Mouse (Mus musculus) midbrain, embryonic 12.5 days (tissue): Measurements from ENCODE around the gene Wdr43. TPM values are rescaled to one million over a fixed set of nuclear protein-coding genes. Genes with fewer than 3 reads are reported as not detected.
"Not testable (repeated sequence)": the region's sequence is repeated elsewhere in the genome, so short reads cannot be mapped to it uniquely, and the experiment has no call there.

Experiments used
- ATAC-seq: fragments of 200-750 bp; cut with Nextera tagmentation; 2 replicates; pipeline ENCODE4 v1.8.0; 2017; ENCODE audit warnings: low read depth, moderate TSS enrichment, moderate library complexity; ENCODE audit not compliant: low FRiP score
- H3K27ac ChIP-seq: fragments of 300-500 bp; sonication (generic); replicated peaks from 2 replicates; pipeline ENCODE4 v1.5.1; 2016; ENCODE audit warnings: mild to moderate bottlenecking
- H3K27me3 ChIP-seq: fragments of 300-500 bp; sonication (generic); 2 replicates; pipeline ENCODE4 v1.6.1; 2016; ENCODE audit warnings: mild to moderate bottlenecking
- H3K36me3 ChIP-seq: fragments of 300-500 bp; sonication (generic); 2 replicates; pipeline ENCODE4 v1.6.1; 2016
- H3K4me1 ChIP-seq: fragments of 300-500 bp; sonication (generic); 2 replicates; pipeline ENCODE4 v1.6.1; 2016
- H3K4me2 ChIP-seq: fragments of 300-500 bp; sonication (generic); replicated peaks from 2 replicates; pipeline ENCODE4 v1.6.1; 2016; ENCODE audit warnings: mild to moderate bottlenecking, moderate library complexity
- H3K4me3 ChIP-seq: fragments of 300-500 bp; sonication (generic); 2 replicates; pipeline ENCODE4 v1.5.1; 2016; ENCODE audit warnings: mild to moderate bottlenecking
- H3K9ac ChIP-seq: fragments of 300-500 bp; sonication (generic); replicated peaks from 2 replicates; pipeline ENCODE4 v1.6.1; 2016; ENCODE audit warnings: mild to moderate bottlenecking, moderate library complexity
- H3K9me3 ChIP-seq: fragments of 300-500 bp; sonication (generic); 2 replicates; pipeline ENCODE4 v1.6.1; 2016; ENCODE audit warnings: mild to moderate bottlenecking
- WGBS: fragments of 180-500 bp; shearing (Covaris S2); methylation state at CpG from one replicate; pipeline ENCODE4 v1.1.7; 2016; 5-methylcytosine and 5-hydroxymethylcytosine counted together
- polyA plus RNA-seq: library from polyadenylated mRNA; unstranded; fragments of >200 nt; fragmentation: Nextera tagmentation; extraction: Ambion mirVana; gene quantifications from 2 replicates; pipeline ENCODE4 v1.2.1, GENCODE M21; 2016

The Wdr43 gene
- polyA plus RNA-seq, 1 experiment from 2014 or later = 71.7 TPM

DNA sequence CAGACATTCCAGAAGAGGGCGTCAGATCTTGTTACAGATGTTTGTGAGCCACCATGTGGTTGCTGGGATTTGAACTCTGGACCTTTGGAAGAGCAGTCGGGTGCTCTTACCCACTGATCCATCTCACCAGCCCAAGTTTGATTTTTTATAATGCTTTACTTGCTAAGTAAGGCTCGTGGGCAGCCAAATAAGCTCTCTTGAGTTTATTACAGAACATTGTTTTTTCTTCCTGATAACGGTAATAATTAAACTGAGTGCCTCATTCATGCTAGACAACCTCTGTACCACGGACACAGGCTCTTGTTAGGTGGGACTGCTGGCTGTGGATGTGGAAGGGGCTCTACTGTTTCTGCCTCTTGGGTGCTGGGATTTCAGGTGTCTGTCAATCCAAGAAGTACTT lies 23.4 kb downstream of the Wdr43 start:
- not testable (repeated sequence) for H3K27ac ChIP-seq, H3K27me3 ChIP-seq, H3K4me2 ChIP-seq, ATAC-seq, H3K9me3 ChIP-seq, H3K4me3 ChIP-seq, H3K4me1 ChIP-seq, H3K9ac ChIP-seq
- H3K36me3 ChIP-seq = peaks cover 87% of the 10 kb centered on the region
- WGBS = 86% methylated on average over 5 of the region's 5 CpGs

DNA sequence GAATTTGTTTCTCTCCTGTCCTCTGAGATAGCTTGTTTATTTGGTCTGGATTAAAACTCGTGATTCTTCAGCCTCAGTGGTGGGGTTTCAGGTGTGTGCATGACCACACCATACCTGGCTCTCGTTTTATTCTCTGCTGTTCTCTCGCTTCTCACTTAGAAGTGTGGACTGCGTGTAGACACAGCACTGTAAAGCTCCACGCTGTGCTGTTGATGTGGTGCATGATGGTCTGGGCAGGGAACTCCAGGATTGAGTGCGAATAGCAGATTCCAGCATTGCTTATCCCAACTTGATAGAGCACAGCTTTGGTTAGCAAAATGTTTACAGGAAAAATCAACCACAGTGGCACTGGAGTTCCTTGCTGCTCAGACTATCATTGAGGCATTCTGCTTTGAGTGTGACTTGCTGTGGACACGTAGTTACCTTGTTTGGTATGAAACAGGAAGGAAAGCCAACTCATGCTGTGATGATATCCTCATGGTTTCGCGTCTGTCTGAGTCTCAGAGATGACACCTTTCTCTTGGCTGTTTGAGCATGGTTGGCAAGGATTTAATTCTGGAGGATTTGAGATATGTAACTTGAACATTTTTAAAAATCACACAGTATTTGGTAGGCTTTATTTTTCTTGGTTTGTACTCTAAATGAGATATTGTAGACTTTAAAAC lies 24.9 kb downstream of the Wdr43 start:
- Histone ChIP-seq H3K4me2 (no peak overlapping the region), H3K27me3 (no peaks in the 10 kb centered on the region), H3K9me3 (no peaks in the 10 kb centered on the region), H3K4me3 (no peak overlapping the region), H3K4me1 (no peaks in the 10 kb centered on the region), H3K9ac (no peak overlapping the region), H3K36me3 (peaks cover 85% of the 10 kb centered on the region), H3K27ac (no peak overlapping the region)
- no peak for ATAC-seq
- 94% methylated on average over 9 of the region's 9 CpGs for WGBS

DNA sequence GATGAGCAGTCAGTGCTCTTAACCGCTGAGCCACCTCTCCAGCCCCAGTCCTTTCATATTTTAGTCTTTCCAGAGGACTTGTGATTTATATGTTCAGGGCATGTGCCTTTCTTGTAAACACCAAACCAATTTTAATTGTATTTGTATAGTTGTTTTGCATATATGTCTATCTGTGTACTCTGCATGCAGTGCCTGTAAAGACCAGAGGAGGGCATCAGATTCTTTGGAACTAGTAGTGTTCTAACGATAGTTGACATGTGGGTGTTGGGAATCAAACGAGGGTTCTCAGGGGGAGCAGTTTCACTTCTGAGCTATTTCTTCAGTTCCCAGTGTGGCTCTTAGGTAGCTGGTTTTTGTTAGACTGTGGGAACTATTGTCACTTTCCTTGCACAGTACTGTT lies 26.5 kb downstream of the Wdr43 start:
- no peak for ATAC-seq
- Histone ChIP-seq H3K9ac (no peak overlapping the region), H3K4me2 (no peak overlapping the region), H3K36me3 (peaks cover 74% of the 10 kb centered on the region), H3K4me3 (no peak overlapping the region), H3K9me3 (no peaks in the 10 kb centered on the region), H3K27me3 (no peaks in the 10 kb centered on the region), H3K27ac (no peak overlapping the region), H3K4me1 (no peaks in the 10 kb centered on the region)
- 88% methylated on average over 3 of the region's 3 CpGs for WGBS

DNA sequence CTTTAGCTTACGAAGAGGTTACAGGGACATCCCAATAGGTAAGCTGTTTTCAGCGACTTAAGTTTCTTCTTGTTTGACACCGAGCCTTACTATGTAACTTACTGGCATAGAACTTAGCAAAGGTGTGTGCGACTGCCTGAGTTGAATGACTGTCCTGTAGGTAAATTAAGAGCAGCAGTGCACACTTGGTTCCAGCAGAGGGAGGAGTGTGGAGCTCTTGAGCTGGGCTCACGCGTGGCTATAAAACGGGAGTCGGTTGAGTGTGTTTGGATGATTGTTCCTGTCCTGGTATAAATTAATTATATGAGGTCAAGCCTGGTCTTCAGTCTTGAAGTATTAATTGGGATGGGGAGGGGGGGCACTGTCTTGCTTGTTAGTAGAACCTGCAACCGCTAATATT lies 34.3 kb downstream of the Wdr43 start:
- H3K36me3 ChIP-seq = peaks cover 45% of the 10 kb centered on the region
- no peaks in the 10 kb centered on the region for H3K4me1 ChIP-seq
- 96% methylated on average over 9 of the region's 9 CpGs for WGBS
- no peak overlapping the region for H3K4me2 ChIP-seq
- H3K27ac ChIP-seq = no peak overlapping the region
- H3K9ac ChIP-seq = no peak overlapping the region
- ATAC-seq = no peak
- H3K27me3 ChIP-seq = no peaks in the 10 kb centered on the region
- no peaks in the 10 kb centered on the region for H3K9me3 ChIP-seq
- H3K4me3 ChIP-seq = no peak overlapping the region

DNA sequence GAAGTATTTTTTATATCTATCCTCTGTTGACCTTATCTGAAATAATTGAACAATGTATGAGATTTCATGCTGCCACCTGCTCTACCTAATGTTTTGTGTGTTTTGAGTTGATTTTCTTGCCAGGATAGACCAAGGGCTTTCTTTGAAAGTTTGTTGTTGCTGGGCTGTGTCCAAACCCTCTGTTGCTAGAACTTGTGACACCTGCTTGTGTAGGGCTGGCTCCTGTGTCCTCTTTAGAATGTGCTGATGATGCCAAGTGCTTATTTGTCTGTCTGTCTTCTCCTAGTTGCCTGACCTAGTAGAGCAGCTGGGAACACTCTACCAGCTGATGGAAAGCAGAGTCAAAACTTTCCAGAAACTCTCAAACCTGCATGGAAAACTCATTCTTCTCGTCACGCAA lies 36.8 kb downstream of the Wdr43 start:
- Histone ChIP-seq H3K36me3 (peaks cover 50% of the 10 kb centered on the region), H3K4me1 (no peaks in the 10 kb centered on the region), H3K4me2 (no peak overlapping the region), H3K4me3 (no peak overlapping the region), H3K27ac (no peak overlapping the region), H3K9me3 (no peaks in the 10 kb centered on the region), H3K27me3 (no peaks in the 10 kb centered on the region), H3K9ac (no peak overlapping the region)
- WGBS = 93% methylated on average over 2 of the region's 2 CpGs
- no peak for ATAC-seq

DNA sequence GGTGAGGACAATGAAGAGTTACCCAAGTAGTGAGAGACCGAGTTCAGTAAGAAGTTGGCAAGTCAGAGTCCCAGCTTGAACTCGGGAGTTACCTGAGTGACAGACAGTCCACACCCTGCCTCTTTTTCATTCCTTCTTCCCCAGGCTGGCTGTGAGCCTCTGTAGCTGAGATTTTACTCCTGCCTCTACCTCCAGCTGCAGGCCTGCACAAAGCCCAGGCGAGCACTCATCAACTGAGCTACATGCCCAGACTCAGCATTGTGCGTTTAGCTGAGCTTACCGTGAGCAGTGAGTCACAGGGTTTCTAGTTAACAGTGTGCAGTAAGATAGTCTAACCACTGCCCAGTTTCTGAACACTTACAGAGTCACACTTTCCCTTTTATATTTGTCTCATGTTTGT lies 37.2 kb downstream of the Wdr43 start:
- H3K27ac ChIP-seq = no peak overlapping the region
- H3K27me3 ChIP-seq = no peaks in the 10 kb centered on the region
- no peak overlapping the region for H3K4me2 ChIP-seq
- no peak overlapping the region for H3K9ac ChIP-seq
- no peaks in the 10 kb centered on the region for H3K9me3 ChIP-seq
- peaks cover 53% of the 10 kb centered on the region for H3K36me3 ChIP-seq
- WGBS = 90% methylated on average over 5 of the region's 5 CpGs
- H3K4me1 ChIP-seq = no peaks in the 10 kb centered on the region
- H3K4me3 ChIP-seq = no peak overlapping the region
- ATAC-seq = no peak

DNA sequence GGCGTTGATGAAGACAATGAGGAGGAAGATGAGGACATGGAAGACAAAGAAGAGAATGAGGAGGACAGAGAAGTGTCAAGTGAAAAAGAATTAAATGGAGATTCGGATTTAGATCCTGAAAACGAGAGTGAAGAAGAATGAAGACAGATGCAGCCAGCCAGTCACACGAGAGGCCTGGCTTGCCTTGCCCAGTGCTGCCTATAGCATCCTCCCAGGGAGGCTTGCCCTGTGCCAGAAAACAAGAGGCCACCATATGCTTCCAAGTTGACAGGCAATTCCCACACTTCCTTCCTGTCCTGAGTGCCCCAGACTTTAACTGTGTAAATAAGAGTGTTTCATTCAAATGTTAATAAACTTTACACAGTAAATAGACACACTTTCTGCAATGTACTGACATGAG lies 41.8 kb downstream of the Wdr43 start:
- no peak overlapping the region for H3K27ac ChIP-seq
- no peaks in the 10 kb centered on the region for H3K4me1 ChIP-seq
- WGBS = 89% methylated on average over 4 of the region's 4 CpGs
- no peaks in the 10 kb centered on the region for H3K9me3 ChIP-seq
- H3K36me3 ChIP-seq = peaks cover 42% of the 10 kb centered on the region
- no peak overlapping the region for H3K9ac ChIP-seq
- no peaks in the 10 kb centered on the region for H3K27me3 ChIP-seq
- no peak overlapping the region for H3K4me2 ChIP-seq
- no peak for ATAC-seq
- H3K4me3 ChIP-seq = no peak overlapping the region

DNA sequence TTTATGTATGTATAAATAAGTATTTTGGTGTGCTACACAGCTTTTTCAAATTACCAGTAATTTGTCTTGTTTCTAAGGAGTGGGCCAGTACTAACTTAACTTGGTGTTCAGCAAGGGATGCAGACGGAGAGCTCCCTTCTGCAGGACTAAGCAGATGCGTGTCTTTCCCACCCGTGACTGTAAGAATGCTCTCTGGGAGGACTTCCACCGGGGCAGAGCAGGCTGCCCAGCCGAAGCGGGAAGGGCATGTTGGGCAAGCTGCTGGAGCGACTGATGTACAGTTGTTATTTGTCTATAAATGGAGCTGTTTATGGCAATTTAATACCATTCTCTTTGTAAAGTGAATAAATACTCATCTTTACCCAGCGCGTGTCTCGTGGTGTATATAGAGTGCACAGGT lies 43.0 kb downstream of the Wdr43 start:
- no peak for ATAC-seq
- WGBS = 95% methylated on average over 10 of the region's 10 CpGs

DNA sequence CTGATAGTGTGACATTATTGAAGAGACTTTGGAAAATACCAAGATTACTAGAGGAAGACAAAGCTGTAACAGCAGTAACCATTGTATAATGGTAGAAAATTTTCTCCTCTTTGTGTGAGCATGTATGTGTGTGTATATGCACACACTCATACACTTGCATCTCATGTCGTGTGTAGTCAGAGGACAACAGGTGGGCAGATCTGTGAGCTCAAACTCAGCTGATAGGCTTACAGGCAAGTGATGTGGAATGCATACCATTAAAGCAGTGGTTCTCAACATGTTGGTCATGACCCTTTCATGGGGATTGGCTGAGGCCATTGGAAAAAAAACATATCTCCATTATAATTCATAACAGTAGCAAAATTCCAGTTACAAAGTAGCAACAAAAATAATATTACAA lies 44.7 kb downstream of the Wdr43 start:
- no peaks in the 10 kb centered on the region for H3K27me3 ChIP-seq
- WGBS = 50% methylated on average over 1 of the region's 1 CpGs
- 0 out of 2 replicates have a peak, but pooled peaks cover 3% of the 10 kb centered on the region for H3K4me1 ChIP-seq
- ATAC-seq = no peak
- no peak overlapping the region for H3K27ac ChIP-seq
- H3K36me3 ChIP-seq = peaks cover 25% of the 10 kb centered on the region
- no peak overlapping the region for H3K4me2 ChIP-seq
- no peak overlapping the region for H3K9ac ChIP-seq
- H3K4me3 ChIP-seq = no peak overlapping the region
- no peaks in the 10 kb centered on the region for H3K9me3 ChIP-seq

More for the DNA sequence above, 43.0 kb downstream of the Wdr43 start:
- Histone ChIP-seq H3K9me3 (no peaks in the 10 kb centered on the region), H3K9ac (no peak overlapping the region), H3K36me3 (peaks cover 33% of the 10 kb centered on the region), H3K4me3 (no peak overlapping the region), H3K4me1 (0 out of 2 replicates have a peak, but pooled peaks cover 3% of the 10 kb centered on the region), H3K4me2 (no peak overlapping the region), H3K27me3 (no peaks in the 10 kb centered on the region), H3K27ac (no peak overlapping the region)

DNA sequence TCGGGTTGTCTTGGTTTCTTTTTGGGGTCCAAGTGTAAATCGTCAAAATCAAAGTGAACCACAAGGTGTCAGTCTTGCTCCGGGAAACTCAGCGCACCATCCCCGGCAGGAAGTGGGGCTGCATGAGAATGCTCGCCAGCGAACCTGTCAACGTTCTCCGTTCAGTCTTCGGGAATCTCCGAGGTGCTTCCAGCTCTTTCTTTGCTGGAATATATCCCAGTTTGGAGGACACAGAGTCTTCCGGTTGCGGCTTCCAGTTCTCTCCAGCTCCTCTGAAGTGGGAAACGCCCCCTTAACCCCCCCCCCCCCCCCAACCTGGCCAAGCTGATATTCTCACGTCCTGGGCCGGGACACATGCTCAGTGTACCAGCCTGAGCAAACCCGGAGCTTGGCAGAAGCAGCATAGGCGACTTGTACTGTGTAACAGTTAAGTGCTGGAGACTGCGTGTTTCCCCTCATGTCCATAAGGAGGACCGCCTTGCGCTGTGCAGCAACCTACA lies 47.1 kb downstream of the Wdr43 start:
- peak overlapping the region; percentile 74 for H3K4me2 ChIP-seq
- peak overlapping the region; percentile 53 for H3K9ac ChIP-seq
- no peaks in the 10 kb centered on the region for H3K9me3 ChIP-seq
- 11% methylated on average over 20 of the region's 21 CpGs for WGBS
- H3K36me3 ChIP-seq = peaks cover 10% of the 10 kb centered on the region; the same call in 1 of the 2 replicates
- H3K4me1 ChIP-seq = 0 out of 2 replicates have a peak, but pooled peaks cover 3% of the 10 kb centered on the region
- peak overlapping the region; percentile 35 for H3K4me3 ChIP-seq
- no peak overlapping the region for H3K27ac ChIP-seq
- no peaks in the 10 kb centered on the region for H3K27me3 ChIP-seq
- ATAC-seq = peak; percentile 76

DNA sequence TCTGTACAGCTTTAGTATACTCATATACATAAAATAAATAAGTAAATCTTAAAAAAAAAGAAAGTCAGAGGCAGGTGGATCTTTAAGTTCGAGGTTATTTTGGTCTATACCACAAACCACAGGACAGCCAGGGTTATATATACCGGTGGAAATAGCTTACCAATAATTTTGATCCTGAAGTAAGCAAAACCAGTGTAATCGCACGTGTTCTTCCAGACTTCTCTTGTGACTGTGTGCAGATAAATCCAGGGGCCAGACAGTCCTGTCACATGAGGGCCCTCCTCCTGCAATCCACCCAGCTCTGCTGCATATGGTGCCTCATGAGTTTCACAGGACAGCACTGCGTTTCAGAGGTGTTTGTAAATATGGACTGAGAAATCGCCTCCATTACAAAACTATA lies 47.8 kb downstream of the Wdr43 start:
- H3K9ac ChIP-seq = no peak overlapping the region
- 84% methylated on average over 6 of the region's 6 CpGs for WGBS
- ATAC-seq = no peak
- peaks cover 5% of the 10 kb centered on the region; the same call in 1 of the 2 replicates for H3K36me3 ChIP-seq
- no peaks in the 10 kb centered on the region for H3K9me3 ChIP-seq
- H3K27me3 ChIP-seq = no peaks in the 10 kb centered on the region
- H3K4me2 ChIP-seq = no peak overlapping the region
- 0 out of 2 replicates have a peak, but pooled peaks cover 3% of the 10 kb centered on the region for H3K4me1 ChIP-seq
- H3K4me3 ChIP-seq = no peak overlapping the region
- no peak overlapping the region for H3K27ac ChIP-seq

DNA sequence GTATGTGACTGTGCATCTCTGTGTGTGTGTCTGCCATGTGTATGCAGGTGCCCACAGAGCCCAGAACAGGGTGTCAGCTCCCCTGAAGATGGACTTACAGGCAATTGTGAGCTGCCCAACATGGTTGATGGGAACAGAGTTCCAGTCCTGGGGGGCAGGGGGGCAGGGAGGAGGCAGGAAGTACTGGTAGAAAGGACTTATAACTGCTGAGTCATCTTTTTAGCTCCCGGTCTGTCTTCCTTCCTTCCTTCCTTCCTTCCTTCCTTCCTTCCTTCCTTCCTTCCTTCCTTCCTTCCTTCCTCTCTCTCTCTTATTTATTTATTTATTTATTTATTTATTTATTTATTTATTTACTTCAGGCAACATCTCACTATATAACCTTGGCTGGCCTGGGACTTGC lies 48.5 kb downstream of the Wdr43 start:
- H3K4me3 ChIP-seq = no peak overlapping the region
- no peaks in the 10 kb centered on the region for H3K27me3 ChIP-seq
- 0 out of 2 replicates have a peak, but pooled peaks cover 3% of the 10 kb centered on the region for H3K4me1 ChIP-seq
- no peak overlapping the region for H3K4me2 ChIP-seq
- no peaks in the 10 kb centered on the region for H3K36me3 ChIP-seq
- no peak overlapping the region for H3K9ac ChIP-seq
- H3K27ac ChIP-seq = no peak overlapping the region
- H3K9me3 ChIP-seq = 0 out of 2 replicates have a peak, but pooled peaks cover 2% of the 10 kb centered on the region
- WGBS = 93% methylated on average over 1 of the region's 1 CpGs
- no peak for ATAC-seq
